Mouse (Mus musculus) ES-Bruce4 (cell line): ENCODE results near the gene Galnt9. TPM values are rescaled to one million over a fixed set of nuclear protein-coding genes. Genes with fewer than 3 reads are reported as not detected.

Experiments used
- H3K27ac ChIP-seq: 2 replicates; pipeline ENCODE4 v1.5.1; 2012; ENCODE audit warnings: low read length, inconsistent platforms; ENCODE audit not compliant: insufficient read depth
- H3K27me3 ChIP-seq: 2 replicates; pipeline ENCODE4 v1.6.1; 2012; ENCODE audit warnings: mild to moderate bottlenecking, low read length, inconsistent platforms; ENCODE audit not compliant: control insufficient read depth, poor library complexity, insufficient read depth, severe bottlenecking
- H3K36me3 ChIP-seq: 2 replicates; pipeline ENCODE4 v1.6.1; 2012; ENCODE audit warnings: inconsistent platforms, mild to moderate bottlenecking, low read length, moderate library complexity; ENCODE audit not compliant: control insufficient read depth, poor library complexity, insufficient read depth, severe bottlenecking
- H3K4me1 ChIP-seq: one replicate; pipeline ENCODE4 v1.8.1; 2011; ENCODE audit warnings: low read length; ENCODE audit not compliant: control insufficient read depth, insufficient read depth
- H3K4me3 ChIP-seq: 2 replicates; pipeline ENCODE4 v1.5.1; 2011; ENCODE audit warnings: low read depth, mild to moderate bottlenecking, low read length
- H3K9ac ChIP-seq: 2 replicates; pipeline ENCODE4 v1.6.1; 2012; ENCODE audit warnings: low read depth, mild to moderate bottlenecking, inconsistent platforms; ENCODE audit not compliant: poor library complexity, severe bottlenecking
- H3K9me3 ChIP-seq: replicated peaks from 2 replicates; pipeline ENCODE4 v1.6.1; 2012; ENCODE audit warnings: mild to moderate bottlenecking, low read length, inconsistent platforms; ENCODE audit not compliant: control insufficient read depth, poor library complexity, insufficient read depth, severe bottlenecking
- CTCF ChIP-seq: IDR thresholded peaks from one replicate; pipeline ENCODE4 v1.8.1; 2011; ENCODE audit warnings: low read depth, low read length
- EP300 ChIP-seq: IDR thresholded peaks from 2 replicates; pipeline ENCODE4 v1.6.1; 2011; ENCODE audit warnings: low read depth, low read length; ENCODE audit not compliant: insufficient read depth
- POLR2A ChIP-seq: IDR thresholded peaks from one replicate; pipeline ENCODE4 v1.8.1; 2011; ENCODE audit warnings: low read length; ENCODE audit not compliant: insufficient read depth
- polyA plus RNA-seq: library from polyadenylated mRNA; stranded (reverse); fragments of >200 nt; gene quantifications from 2 replicates; pipeline ENCODE4 v1.2.4, GENCODE M21; 2011; ENCODE audit warnings: low read depth; ENCODE audit not compliant: missing spikeins, insufficient read depth, insufficient read length

Gene Galnt9
- polyA plus RNA-seq, 1 experiment: 0.69 TPM

DNA sequence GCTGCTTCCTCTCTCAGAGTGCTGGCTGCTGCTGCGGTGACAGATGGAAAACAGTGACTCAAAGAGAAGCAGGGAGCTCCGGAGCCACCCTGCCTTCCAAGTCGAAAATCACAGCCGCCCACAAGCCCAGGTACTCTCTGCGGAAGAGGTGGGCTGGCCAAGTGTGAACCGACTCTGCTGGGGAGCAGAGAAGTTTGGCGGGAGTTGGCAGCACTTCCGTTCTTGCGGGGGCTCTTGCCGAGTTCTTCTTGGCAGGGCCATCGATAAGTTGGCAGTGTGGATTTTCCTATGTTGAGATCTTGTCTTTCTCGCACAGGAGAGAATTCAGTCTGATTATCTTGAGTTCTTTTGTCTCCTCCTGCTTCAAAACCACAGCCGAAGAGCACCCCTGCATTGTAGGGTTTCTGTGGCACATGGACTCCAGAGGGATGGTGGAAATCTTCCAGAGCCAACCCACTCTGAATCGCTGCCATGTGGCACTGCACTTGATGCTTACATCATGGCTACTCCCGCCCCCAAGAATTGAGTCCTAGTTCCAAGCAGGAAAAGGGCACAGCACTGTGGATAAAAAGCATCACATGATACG lies 18.7 kb downstream of the Galnt9 start:
- TF ChIP-seq EP300: no peak
- TF ChIP-seq CTCF: no peak
- TF ChIP-seq POLR2A: no peak
- no peak overlapping the region for H3K4me3 ChIP-seq
- no peak overlapping the region for H3K9ac ChIP-seq
- H3K9me3 ChIP-seq: no peaks in the 10 kb centered on the region
- no peaks in the 10 kb centered on the region for H3K27me3 ChIP-seq
- no peaks in the 10 kb centered on the region for H3K4me1 ChIP-seq
- H3K27ac ChIP-seq: no peak overlapping the region
- no peaks in the 10 kb centered on the region for H3K36me3 ChIP-seq

DNA sequence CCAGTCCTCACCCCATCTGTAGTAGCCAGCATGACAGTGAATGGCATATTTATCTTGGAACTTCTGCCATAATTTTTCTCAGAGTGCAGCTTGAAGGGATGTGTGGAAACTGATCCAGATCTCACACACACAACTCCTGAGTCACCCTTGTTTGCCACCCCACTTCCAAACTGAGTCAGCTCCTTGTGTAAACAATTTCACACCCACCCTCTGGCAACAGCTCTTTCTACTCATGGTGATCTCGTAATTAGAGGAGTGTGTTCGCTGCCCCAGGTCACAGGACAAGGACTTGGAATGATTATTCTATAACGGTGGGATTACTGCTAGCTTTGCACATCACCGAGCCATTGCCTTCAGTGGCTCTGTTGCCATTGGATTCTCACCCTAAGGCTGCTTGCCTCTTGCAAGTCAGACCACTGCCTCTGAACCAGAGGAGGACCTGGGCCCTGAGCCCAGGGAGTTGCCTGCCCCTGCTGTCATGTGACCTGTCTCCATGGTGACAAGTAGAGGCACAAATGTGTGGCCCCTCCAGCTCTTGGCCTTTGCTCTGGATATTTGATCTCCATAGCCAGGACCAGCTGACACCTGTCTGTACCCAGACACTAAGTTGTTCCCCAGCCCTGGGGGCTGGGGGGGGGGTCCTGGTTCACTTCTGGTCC lies 21.0 kb downstream of the Galnt9 start:
- Histone ChIP-seq H3K4me1 (peaks cover 4% of the 10 kb centered on the region), H3K9me3 (no peaks in the 10 kb centered on the region), H3K27ac (no peak overlapping the region), H3K4me3 (no peak overlapping the region), H3K27me3 (no peaks in the 10 kb centered on the region), H3K36me3 (no peaks in the 10 kb centered on the region), H3K9ac (no peak overlapping the region)
- TF ChIP-seq EP300: no peak
- TF ChIP-seq CTCF: no peak
- TF ChIP-seq POLR2A: no peak

DNA sequence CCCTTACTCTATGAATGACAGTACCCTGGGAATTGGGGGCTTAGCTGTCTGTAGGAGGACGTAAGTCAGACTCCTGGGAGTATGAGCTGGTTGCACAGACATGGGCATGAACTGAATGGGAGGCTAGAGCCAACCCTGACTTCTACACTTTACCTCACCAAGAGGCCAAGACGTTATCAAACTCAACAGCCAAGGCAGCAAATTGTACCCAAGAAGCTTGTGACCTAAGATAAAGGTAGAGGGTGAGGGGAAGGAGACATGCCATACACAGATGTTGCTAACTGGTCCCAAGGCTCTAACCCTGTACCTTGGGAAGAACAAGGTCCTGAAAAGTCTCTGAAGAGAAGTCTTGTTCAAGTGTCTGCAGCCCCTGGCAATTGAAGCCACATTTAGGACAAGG lies 23.4 kb downstream of the Galnt9 start:
- Histone ChIP-seq H3K4me3 (no peak overlapping the region), H3K9ac (no peak overlapping the region), H3K9me3 (no peaks in the 10 kb centered on the region), H3K4me1 (peaks cover 11% of the 10 kb centered on the region), H3K27ac (no peak overlapping the region), H3K27me3 (no peaks in the 10 kb centered on the region), H3K36me3 (no peaks in the 10 kb centered on the region)
- TF ChIP-seq CTCF (no peak), EP300 (no peak), POLR2A (no peak)

DNA sequence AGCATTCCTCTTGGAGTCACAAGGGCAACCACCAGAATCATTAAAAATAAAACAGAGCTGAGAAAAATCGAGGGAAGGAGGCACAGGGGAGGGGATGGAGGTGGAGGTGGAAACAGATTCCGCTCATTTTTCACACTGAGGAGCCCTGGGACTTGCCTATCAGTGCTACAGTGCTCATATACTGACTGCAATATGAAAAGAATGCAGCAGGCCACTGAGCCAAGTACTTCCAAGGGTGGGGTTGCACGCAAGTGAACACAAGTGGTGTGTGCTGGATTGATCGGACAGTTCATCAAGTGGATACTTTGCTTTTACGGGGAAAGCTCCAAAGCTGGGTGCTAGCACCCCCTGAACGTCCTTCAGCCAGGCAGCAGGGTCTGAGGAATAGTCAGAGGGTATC lies 30.7 kb downstream of the Galnt9 start:
- H3K4me3 ChIP-seq: no peak overlapping the region
- H3K27ac ChIP-seq: no peak overlapping the region
- no peaks in the 10 kb centered on the region for H3K27me3 ChIP-seq
- H3K9ac ChIP-seq: no peak overlapping the region
- H3K4me1 ChIP-seq: peaks cover 7% of the 10 kb centered on the region
- no peaks in the 10 kb centered on the region for H3K9me3 ChIP-seq
- H3K36me3 ChIP-seq: no peaks in the 10 kb centered on the region
- no peak for TF ChIP-seq EP300
- TF ChIP-seq CTCF: no peak
- no peak for TF ChIP-seq POLR2A

DNA sequence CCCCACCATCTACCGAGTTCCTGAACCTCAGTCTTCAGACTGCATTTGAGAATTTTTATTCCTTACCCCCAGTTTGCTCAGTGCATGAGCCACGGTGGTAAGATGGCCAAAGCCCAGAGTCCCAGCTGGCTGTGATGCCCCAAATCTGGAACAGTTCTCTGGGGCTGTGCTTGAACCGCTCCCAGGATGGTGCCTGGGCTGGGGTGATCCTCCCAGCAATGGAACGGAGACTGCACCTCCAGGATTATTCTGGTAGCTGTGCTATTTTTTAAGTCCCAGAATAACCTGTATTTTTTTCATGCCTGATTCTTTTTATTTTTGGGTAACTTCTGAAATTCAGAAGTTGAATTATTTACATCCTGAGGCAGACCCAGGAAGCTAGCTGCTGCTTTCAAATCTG lies 35.1 kb downstream of the Galnt9 start:
- H3K27me3 ChIP-seq: no peaks in the 10 kb centered on the region
- H3K27ac ChIP-seq: no peak overlapping the region
- H3K9me3 ChIP-seq: no peaks in the 10 kb centered on the region
- no peak for TF ChIP-seq CTCF
- no peak for TF ChIP-seq POLR2A
- TF ChIP-seq EP300: no peak
- H3K4me1 ChIP-seq: no peaks in the 10 kb centered on the region
- no peak overlapping the region for H3K9ac ChIP-seq
- H3K4me3 ChIP-seq: no peak overlapping the region
- H3K36me3 ChIP-seq: no peaks in the 10 kb centered on the region

DNA sequence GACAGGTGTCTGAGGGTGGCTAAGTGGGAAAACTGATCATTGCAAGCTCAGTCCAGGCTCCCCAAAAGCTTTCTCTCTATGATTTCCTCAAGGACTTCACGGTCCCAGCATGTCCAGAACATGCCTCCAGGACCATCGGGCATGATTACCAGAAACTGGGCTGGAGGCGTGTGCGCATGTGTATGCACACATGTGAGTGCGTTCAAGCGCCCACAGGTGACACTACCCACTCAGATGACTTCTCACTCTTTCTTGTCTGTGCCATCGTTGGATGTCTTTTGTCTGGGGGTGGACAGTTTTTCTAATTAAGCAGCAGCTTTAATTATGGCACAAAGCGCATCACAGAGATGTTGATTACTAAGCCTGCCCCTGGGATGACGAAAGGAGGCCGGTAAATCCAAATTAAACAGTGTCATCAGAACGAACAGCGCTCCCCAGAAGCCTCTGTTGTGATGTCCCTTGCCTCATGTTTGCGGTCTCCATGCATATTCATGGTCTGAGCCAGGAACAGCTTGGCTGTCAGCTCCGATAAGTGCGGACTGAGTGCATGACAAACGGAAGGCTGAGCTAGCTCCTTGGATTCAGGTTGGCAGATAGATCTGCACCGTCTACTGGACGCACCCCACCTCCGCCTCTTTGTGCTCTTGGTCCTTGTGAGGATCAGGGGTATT lies 36.5 kb downstream of the Galnt9 start:
- TF ChIP-seq CTCF: no peak
- Histone ChIP-seq H3K9ac (no peak overlapping the region), H3K9me3 (no peaks in the 10 kb centered on the region), H3K36me3 (no peaks in the 10 kb centered on the region), H3K27me3 (no peaks in the 10 kb centered on the region), H3K27ac (no peak overlapping the region), H3K4me3 (no peak overlapping the region), H3K4me1 (no peaks in the 10 kb centered on the region)
